Mouse (Mus musculus) B cell, adult 67 days (primary cell): ENCODE data around the gene Selenop. TPM values are rescaled to one million over a fixed set of nuclear protein-coding genes. Genes with fewer than 3 reads are reported as not detected.

ENCODE experiments used
- total RNA-seq, 2 experiments: library from RNA; stranded (reverse); gene quantifications; 4 replicates each; pipeline ENCODE4 v1.2.4; 2023

Selenop gene
- total RNA-seq = 10 to 100 TPM; 42.1 to 52.7 TPM

DNA sequence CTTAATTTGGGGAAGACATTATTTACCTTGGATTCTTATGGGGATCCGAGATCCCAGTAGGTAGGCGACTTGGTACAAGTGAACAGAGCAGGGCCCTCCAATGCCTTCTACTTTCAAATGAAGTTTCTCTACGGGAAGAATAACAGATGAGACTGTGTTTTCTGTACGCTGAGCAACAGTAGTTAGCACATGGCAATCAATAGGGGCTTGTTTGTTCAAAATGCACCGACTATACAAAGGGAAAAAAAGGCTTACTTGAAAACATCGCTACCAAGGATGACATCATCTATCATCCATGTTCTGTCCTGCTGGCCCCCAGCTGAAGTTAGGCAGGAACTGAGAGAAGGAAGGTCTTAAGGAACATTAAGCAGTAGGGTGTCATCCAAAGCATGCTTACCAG lies at the start of gene Selenop:
Selenop (plus strand) TSS at position 301 of the 400 bp plus-strand sequence.

GRCm38 (mm10) chr15:3303426-3303825 lies 35.1 kb downstream of the Selenop start, which contains the start of gene Ccdc152:
Gene Ccdc152, minus strand, starts transcription at chr15:3303526.

Other genes starting within 250 kb of the Selenop start
- not detected for gene Ccdc152, start 35.0 kb downstream of the Selenop start, total RNA-seq